Mouse (Mus musculus) bone marrow, adult 2 months (tissue): ENCODE data around the gene Gsg1l2.

Source experiments
- CTCF ChIP-seq: fragments of 200-500 bp; IDR thresholded peaks from 2 replicates; pipeline ENCODE4 v1.5.1; 2011; ENCODE audit warnings: low read length, control low read depth; ENCODE audit not compliant: control insufficient read depth, insufficient read depth
- POLR2A ChIP-seq: fragments of 200-500 bp; IDR thresholded peaks from 2 replicates; pipeline ENCODE4 v1.6.1; 2011; ENCODE audit warnings: low read depth, mild to moderate bottlenecking, control low read depth, low read length, borderline replicate concordance; ENCODE audit not compliant: control insufficient read depth

GRCm38 (mm10) chr11:67731056-67731455, 43.4 kb upstream of the Gsg1l2 start:
- TF ChIP-seq CTCF (no peak), POLR2A (no peak)
